Mouse (Mus musculus): ENCODE data around the gene Nrd1. TPM values are rescaled to one million over a fixed set of nuclear protein-coding genes. Genes with fewer than 3 reads are reported as not detected.
A peak's percentile ranks its signal among the peaks of the same experiment; 100 is the strongest.

The Nrd1 gene
- 322 and 441 TPM in 2 replicates for polyA plus RNA-seq (2012; rRNA removed)

GRCm38 (mm10) chr4:108999999-109000950, at the start of gene Nrd1:
TSS of gene Nrd1 (plus strand) at chr4:109000655.
- peaks cover 2% of the 10 kb centered on the region; the same call in 1 of the 2 replicates for H3K4me1 ChIP-seq (ENCODE audit: control insufficient read depth, insufficient read depth, low read length)
- H3K27ac ChIP-seq (ENCODE audit: control insufficient read depth, insufficient read depth, low read depth, low read length): peak within 1 kb of the TSS; percentile 96
- TF ChIP-seq CTCF (IDR thresholded peaks at IDR 0.05; ENCODE audit: control insufficient read depth, insufficient read depth, insufficient replicate concordance, low read depth, low read length) (no peak), POLR2A (IDR thresholded peaks at IDR 0.05; ENCODE audit: control insufficient read depth, low read depth, low read length) (peak; percentile 100)

GRCm38 (mm10) chr4:108951663-108952062, 48.8 kb upstream of the Nrd1 start:
- Histone ChIP-seq H3K27ac (ENCODE audit: control insufficient read depth, insufficient read depth, low read depth, low read length) (no peak overlapping the region), H3K4me1 (ENCODE audit: control insufficient read depth, insufficient read depth, low read length) (no peaks in the 10 kb centered on the region), H3K4me3 (ENCODE audit: control insufficient read depth, low read depth, low read length) (no peak overlapping the region), H3K36me3 (ENCODE audit: control insufficient read depth, insufficient read depth, low read length) (no peaks in the 10 kb centered on the region), H3K27me3 (ENCODE audit: control insufficient read depth, insufficient read depth, low read length) (no peaks in the 10 kb centered on the region)
- TF ChIP-seq CTCF (IDR thresholded peaks at IDR 0.05; ENCODE audit: control insufficient read depth, insufficient read depth, insufficient replicate concordance, low read depth, low read length) (no peak), POLR2A (IDR thresholded peaks at IDR 0.05; ENCODE audit: control insufficient read depth, low read depth, low read length) (no peak)

More at GRCm38 (mm10) chr4:108999999-109000950, at the start of gene Nrd1:
- no peaks in the 10 kb centered on the region for H3K36me3 ChIP-seq (ENCODE audit: control insufficient read depth, insufficient read depth, low read length)
- no peaks in the 10 kb centered on the region for H3K27me3 ChIP-seq (ENCODE audit: control insufficient read depth, insufficient read depth, low read length)
- H3K4me3 ChIP-seq (ENCODE audit: control insufficient read depth, low read depth, low read length): peak within 1 kb of the TSS; percentile 94

- Histone ChIP-seq H3K27me3 (ENCODE audit: control insufficient read depth, insufficient read depth, low read length) (no peaks in the 10 kb centered on the region), H3K27ac (ENCODE audit: control insufficient read depth, insufficient read depth, low read depth, low read length) (peak overlapping the region; percentile 1; the same call in 1 of the 2 replicates), H3K4me3 (ENCODE audit: control insufficient read depth, low read depth, low read length) (no peak overlapping the region), H3K4me1 (ENCODE audit: control insufficient read depth, insufficient read depth, low read length) (peaks cover 2% of the 10 kb centered on the region; the same call in 1 of the 2 replicates), H3K36me3 (ENCODE audit: control insufficient read depth, insufficient read depth, low read length) (no peaks in the 10 kb centered on the region)
- TF ChIP-seq CTCF (IDR thresholded peaks at IDR 0.05; ENCODE audit: control insufficient read depth, insufficient read depth, insufficient replicate concordance, low read depth, low read length): no peak
Measured at GRCm38 (mm10) chr4:108959696-108960095, 40.8 kb upstream of the Nrd1 start.

- H3K36me3 ChIP-seq (ENCODE audit: control insufficient read depth, insufficient read depth, low read length): no peaks in the 10 kb centered on the region
- no peak overlapping the region for H3K4me3 ChIP-seq (ENCODE audit: control insufficient read depth, low read depth, low read length)
- H3K27ac ChIP-seq (ENCODE audit: control insufficient read depth, insufficient read depth, low read depth, low read length): no peak overlapping the region
- peaks cover 2% of the 10 kb centered on the region; the same call in 1 of the 2 replicates for H3K4me1 ChIP-seq (ENCODE audit: control insufficient read depth, insufficient read depth, low read length)
- H3K27me3 ChIP-seq (ENCODE audit: control insufficient read depth, insufficient read depth, low read length): no peaks in the 10 kb centered on the region
- TF ChIP-seq CTCF (IDR thresholded peaks at IDR 0.05; ENCODE audit: control insufficient read depth, insufficient read depth, insufficient replicate concordance, low read depth, low read length) (no peak), POLR2A (IDR thresholded peaks at IDR 0.05; ENCODE audit: control insufficient read depth, low read depth, low read length) (no peak)
Measured at GRCm38 (mm10) chr4:108960619-108961460, 39.6 kb upstream of the Nrd1 start.

GRCm38 (mm10) chr4:108963017-108963416, 37.4 kb upstream of the Nrd1 start:
- Histone ChIP-seq H3K27me3 (ENCODE audit: control insufficient read depth, insufficient read depth, low read length) (no peaks in the 10 kb centered on the region), H3K27ac (ENCODE audit: control insufficient read depth, insufficient read depth, low read depth, low read length) (no peak overlapping the region), H3K36me3 (ENCODE audit: control insufficient read depth, insufficient read depth, low read length) (no peaks in the 10 kb centered on the region), H3K4me3 (ENCODE audit: control insufficient read depth, low read depth, low read length) (no peak overlapping the region), H3K4me1 (ENCODE audit: control insufficient read depth, insufficient read depth, low read length) (peaks cover 2% of the 10 kb centered on the region; the same call in 1 of the 2 replicates)
- TF ChIP-seq CTCF (IDR thresholded peaks at IDR 0.05; ENCODE audit: control insufficient read depth, insufficient read depth, insufficient replicate concordance, low read depth, low read length): no peak
- no peak for TF ChIP-seq POLR2A (IDR thresholded peaks at IDR 0.05; ENCODE audit: control insufficient read depth, low read depth, low read length)

- 0 out of 2 replicates have a peak overlapping the region, but pooled peaks have one; percentile 4 for H3K27ac ChIP-seq (ENCODE audit: control insufficient read depth, insufficient read depth, low read depth, low read length)
- no peaks in the 10 kb centered on the region for H3K36me3 ChIP-seq (ENCODE audit: control insufficient read depth, insufficient read depth, low read length)
- H3K4me1 ChIP-seq (ENCODE audit: control insufficient read depth, insufficient read depth, low read length): no peaks in the 10 kb centered on the region
- H3K27me3 ChIP-seq (ENCODE audit: control insufficient read depth, insufficient read depth, low read length): no peaks in the 10 kb centered on the region
- H3K4me3 ChIP-seq (ENCODE audit: control insufficient read depth, low read depth, low read length): no peak overlapping the region
- no peak for TF ChIP-seq POLR2A (IDR thresholded peaks at IDR 0.05; ENCODE audit: control insufficient read depth, low read depth, low read length)
Measured at GRCm38 (mm10) chr4:108969517-108969916, 30.9 kb upstream of the Nrd1 start.

GRCm38 (mm10) chr4:108971054-108971453, 29.4 kb upstream of the Nrd1 start:
- Histone ChIP-seq H3K27me3 (ENCODE audit: control insufficient read depth, insufficient read depth, low read length) (no peaks in the 10 kb centered on the region), H3K4me1 (ENCODE audit: control insufficient read depth, insufficient read depth, low read length) (no peaks in the 10 kb centered on the region), H3K36me3 (ENCODE audit: control insufficient read depth, insufficient read depth, low read length) (no peaks in the 10 kb centered on the region), H3K4me3 (ENCODE audit: control insufficient read depth, low read depth, low read length) (no peak overlapping the region), H3K27ac (ENCODE audit: control insufficient read depth, insufficient read depth, low read depth, low read length) (0 out of 2 replicates have a peak overlapping the region, but pooled peaks have one; percentile 53)
- no peak for TF ChIP-seq POLR2A (IDR thresholded peaks at IDR 0.05; ENCODE audit: control insufficient read depth, low read depth, low read length)
- no peak for TF ChIP-seq CTCF (IDR thresholded peaks at IDR 0.05; ENCODE audit: control insufficient read depth, insufficient read depth, insufficient replicate concordance, low read depth, low read length)

Measured in testis, adult 2 months (tissue).